Mouse (Mus musculus) neural tube, embryonic 14.5 days (tissue): ENCODE measurements around the gene Immp2l. TPM values are rescaled to one million over a fixed set of nuclear protein-coding genes. Genes with fewer than 3 reads are reported as not detected.

Experiments used
- ATAC-seq: fragments of 200-750 bp; cut with Nextera tagmentation; 2 replicates; pipeline ENCODE4 v1.8.0; 2017; ENCODE audit warnings: low read depth, mild to moderate bottlenecking, moderate TSS enrichment, moderate library complexity
- H3K27ac ChIP-seq: fragments of 300-500 bp; sonication (generic); 2 replicates; pipeline ENCODE4 v1.5.1; 2014; ENCODE audit warnings: low read depth, mild to moderate bottlenecking, control low read depth, low read length, moderate library complexity, mixed read lengths
- H3K27me3 ChIP-seq: fragments of 300-500 bp; sonication (generic); 2 replicates; pipeline ENCODE4 v1.6.1; 2014; ENCODE audit warnings: low read length; ENCODE audit not compliant: control insufficient read depth, insufficient read depth
- H3K36me3 ChIP-seq: fragments of 300-500 bp; sonication (generic); 2 replicates; pipeline ENCODE4 v1.6.1; 2014; ENCODE audit warnings: low read length, mixed read lengths; ENCODE audit not compliant: control insufficient read depth, insufficient read depth
- H3K4me1 ChIP-seq: fragments of 300-500 bp; sonication (generic); 2 replicates; pipeline ENCODE4 v1.6.1; 2014; ENCODE audit warnings: low read length; ENCODE audit not compliant: control insufficient read depth, insufficient read depth
- H3K4me2 ChIP-seq: fragments of 300-500 bp; sonication (generic); 2 replicates; pipeline ENCODE4 v1.6.1; 2014; ENCODE audit warnings: mild to moderate bottlenecking, low read depth, low read length, control low read depth
- H3K4me3 ChIP-seq: fragments of 300-500 bp; sonication (generic); 2 replicates; pipeline ENCODE4 v1.5.1; 2014; ENCODE audit warnings: low read depth, low read length, control low read depth, mixed read lengths
- H3K9ac ChIP-seq: fragments of 300-500 bp; sonication (generic); replicated peaks from 2 replicates; pipeline ENCODE4 v1.6.1; 2014; ENCODE audit warnings: low read depth, mild to moderate bottlenecking, control low read depth, low read length, mixed read lengths
- H3K9me3 ChIP-seq: fragments of 300-500 bp; sonication (generic); 2 replicates; pipeline ENCODE4 v1.6.1; 2016; ENCODE audit warnings: low read length; ENCODE audit not compliant: control insufficient read depth
- WGBS: fragments of 180-500 bp; shearing (Covaris S2); extraction: QIAGEN DNeasy Blood & Tissue Kit; methylation state at CpG from one replicate; pipeline ENCODE4 v1.1.7; 2014; 5-methylcytosine and 5-hydroxymethylcytosine counted together
- polyA plus RNA-seq: library from polyadenylated mRNA; unstranded; fragments of >200 nt; fragmentation: Nextera tagmentation; extraction: Ambion mirVana; gene quantifications from 2 replicates; pipeline ENCODE4 v1.2.1, GENCODE M21; 2014

Gene Immp2l
- polyA plus RNA-seq, 1 experiment from 2014 or later = 4.5 TPM

- H3K27ac ChIP-seq = no peak overlapping the region
- no peaks in the 10 kb centered on the region for H3K4me1 ChIP-seq
- 96% methylated on average over 2 of the region's 2 CpGs for WGBS
- no peaks in the 10 kb centered on the region for H3K9me3 ChIP-seq
- no peak for ATAC-seq
- H3K36me3 ChIP-seq = no peaks in the 10 kb centered on the region
- H3K27me3 ChIP-seq = no peaks in the 10 kb centered on the region
- H3K9ac ChIP-seq = no peak overlapping the region
- no peak overlapping the region for H3K4me2 ChIP-seq
- H3K4me3 ChIP-seq = no peak overlapping the region
Measured at GRCm38 (mm10) chr12:41950726-41951125, 926.8 kb downstream of the Immp2l start.

- no peak for ATAC-seq
- Histone ChIP-seq H3K27me3 (no peaks in the 10 kb centered on the region), H3K9ac (no peak overlapping the region), H3K4me2 (no peak overlapping the region), H3K4me3 (no peak overlapping the region), H3K27ac (no peak overlapping the region), H3K36me3 (no peaks in the 10 kb centered on the region), H3K9me3 (no peaks in the 10 kb centered on the region), H3K4me1 (no peaks in the 10 kb centered on the region)
- 65% methylated on average over 4 of the region's 4 CpGs for WGBS
Measured at GRCm38 (mm10) chr12:41961038-41961437, 937.1 kb downstream of the Immp2l start.

GRCm38 (mm10) chr12:41991408-41991807, 967.5 kb downstream of the Immp2l start:
- Histone ChIP-seq H3K36me3 (no peaks in the 10 kb centered on the region), H3K4me3 (no peak overlapping the region), H3K9ac (no peak overlapping the region), H3K4me1 (no peaks in the 10 kb centered on the region), H3K27ac (no peak overlapping the region), H3K9me3 (no peaks in the 10 kb centered on the region), H3K27me3 (no peaks in the 10 kb centered on the region), H3K4me2 (no peak overlapping the region)
- WGBS = 71% methylated on average over 1 of the region's 1 CpGs
- no peak for ATAC-seq
